Mouse (Mus musculus) kidney, embryonic 16.5 days (tissue): ENCODE measurements at regions not wholly inside any gene's neighbourhood (a gene's known extent, or its start where the extent isn't known, plus 50 kb on each side); places are given as distances from the start of the nearest gene placed in this dataset.

Experiments
- ATAC-seq: fragments of 200-750 bp; cut with Nextera tagmentation; 2 replicates; pipeline ENCODE4 v1.8.0; 2017; ENCODE audit warnings: moderate TSS enrichment; ENCODE audit not compliant: low FRiP score, low TSS enrichment
- H3K27ac ChIP-seq: fragments of 300-500 bp; sonication (generic); 2 replicates; pipeline ENCODE4 v1.5.1; 2014; ENCODE audit warnings: low read length
- H3K27me3 ChIP-seq: fragments of 300-500 bp; sonication (generic); 2 replicates; pipeline ENCODE4 v1.6.1; 2014; ENCODE audit warnings: low read length, control low read depth, mixed read lengths; ENCODE audit not compliant: insufficient read depth
- H3K36me3 ChIP-seq: fragments of 300-500 bp; sonication (generic); 2 replicates; pipeline ENCODE4 v1.6.1; 2014; ENCODE audit warnings: low read length, control low read depth, mixed read lengths; ENCODE audit not compliant: insufficient read depth
- H3K4me1 ChIP-seq: fragments of 300-500 bp; sonication (generic); 2 replicates; pipeline ENCODE4 v1.6.1; 2014; ENCODE audit warnings: low read length, control low read depth, mixed read lengths; ENCODE audit not compliant: insufficient read depth
- H3K4me2 ChIP-seq: fragments of 300-500 bp; sonication (generic); replicated peaks from 2 replicates; pipeline ENCODE4 v1.6.1; 2014; ENCODE audit warnings: low read depth, low read length
- H3K4me3 ChIP-seq: fragments of 300-500 bp; sonication (generic); 2 replicates; pipeline ENCODE4 v1.5.1; 2014; ENCODE audit warnings: mild to moderate bottlenecking, low read length
- H3K9ac ChIP-seq: fragments of 300-500 bp; sonication (generic); replicated peaks from 2 replicates; pipeline ENCODE4 v1.6.1; 2014; ENCODE audit warnings: low read length
- H3K9me3 ChIP-seq: fragments of 300-500 bp; sonication (generic); 2 replicates; pipeline ENCODE4 v1.6.1; 2016; ENCODE audit warnings: low read length, control low read depth
- WGBS: fragments of 180-500 bp; shearing (Covaris S2); extraction: QIAGEN DNeasy Blood & Tissue Kit; methylation state at CpG from one replicate; pipeline ENCODE4 v1.1.7; 2014; 5-methylcytosine and 5-hydroxymethylcytosine counted together

DNA sequence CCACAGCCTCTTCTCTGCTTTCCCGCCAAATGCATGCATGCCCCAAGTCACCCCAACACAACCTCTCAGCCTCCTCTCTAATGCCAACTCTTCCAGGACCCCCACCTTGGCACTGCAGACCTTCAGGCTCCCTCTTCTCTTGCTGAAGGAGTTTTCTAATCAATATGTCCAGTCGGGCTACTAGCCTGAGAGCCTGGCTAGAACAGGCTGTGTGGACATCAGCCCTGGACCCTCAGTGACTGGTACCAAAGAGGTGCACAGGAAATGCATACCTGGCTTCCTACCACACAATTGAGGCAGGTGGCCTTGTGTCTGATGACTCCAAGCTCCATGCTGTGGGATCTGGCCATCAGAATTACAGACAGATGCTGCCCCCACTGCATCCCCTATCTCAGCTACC, 248.4 kb downstream of the Gm26897 start:
- 90% methylated on average over 2 of the region's 2 CpGs for WGBS
- H3K4me3 ChIP-seq = no peak overlapping the region
- H3K27me3 ChIP-seq = no peaks in the 10 kb centered on the region
- no peak overlapping the region for H3K4me2 ChIP-seq
- H3K36me3 ChIP-seq = no peaks in the 10 kb centered on the region
- H3K9ac ChIP-seq = no peak overlapping the region
- no peak overlapping the region for H3K27ac ChIP-seq
- H3K4me1 ChIP-seq = no peaks in the 10 kb centered on the region
- H3K9me3 ChIP-seq = no peaks in the 10 kb centered on the region
- ATAC-seq = no peak

DNA sequence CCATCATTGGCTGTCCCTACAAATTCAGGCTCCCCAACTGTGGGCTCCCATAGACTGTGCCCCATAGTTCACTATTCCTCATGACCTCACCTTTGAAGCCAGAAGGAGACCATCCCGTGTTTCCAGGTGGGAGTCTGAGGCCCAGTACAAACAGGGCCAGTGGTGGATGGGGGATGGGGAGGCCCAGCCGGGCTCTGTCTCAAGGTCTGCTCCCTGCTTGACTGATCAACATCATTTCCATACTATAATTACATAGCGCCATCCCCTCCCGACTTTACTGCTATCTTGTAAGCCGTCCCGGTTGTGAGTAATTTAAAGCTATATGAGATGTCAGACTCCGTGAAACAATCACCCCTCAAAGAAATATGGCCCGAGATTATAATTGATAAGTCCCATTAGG, 252.3 kb downstream of the Gm26897 start:
- Histone ChIP-seq H3K4me2 (no peak overlapping the region), H3K36me3 (no peaks in the 10 kb centered on the region), H3K4me3 (no peak overlapping the region), H3K9ac (no peak overlapping the region), H3K9me3 (no peaks in the 10 kb centered on the region), H3K27me3 (no peaks in the 10 kb centered on the region), H3K4me1 (no peaks in the 10 kb centered on the region), H3K27ac (no peak overlapping the region)
- WGBS = 66% methylated on average over 8 of the region's 8 CpGs
- ATAC-seq = no peak

DNA sequence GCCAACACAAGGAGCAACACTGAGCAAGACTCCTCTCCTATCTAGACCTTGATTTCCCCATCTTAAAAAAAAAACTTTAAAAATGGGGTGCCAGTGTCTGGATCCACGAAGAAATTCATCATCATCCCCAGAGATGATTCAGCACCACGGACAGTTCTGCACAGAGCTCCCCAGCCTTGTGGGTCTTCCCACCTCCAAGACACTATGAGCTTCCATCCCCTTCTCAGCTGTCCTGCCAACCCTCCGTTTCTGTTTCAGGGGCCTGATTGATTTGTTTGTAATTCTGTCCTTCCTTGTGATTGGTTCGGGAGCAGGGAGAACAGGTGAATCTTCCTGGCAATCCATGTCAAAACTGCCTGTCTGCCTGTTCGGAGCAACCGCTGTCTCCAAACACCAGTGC, 253.3 kb downstream of the Gm26897 start:
- H3K4me1 ChIP-seq = no peaks in the 10 kb centered on the region
- H3K9ac ChIP-seq = no peak overlapping the region
- H3K4me3 ChIP-seq = no peak overlapping the region
- no peak for ATAC-seq
- 47% methylated on average over 6 of the region's 6 CpGs for WGBS
- H3K27ac ChIP-seq = no peak overlapping the region
- H3K36me3 ChIP-seq = no peaks in the 10 kb centered on the region
- no peak overlapping the region for H3K4me2 ChIP-seq
- H3K9me3 ChIP-seq = no peaks in the 10 kb centered on the region
- H3K27me3 ChIP-seq = no peaks in the 10 kb centered on the region

- no peaks in the 10 kb centered on the region; the same call in 1 of the 2 replicates for H3K27me3 ChIP-seq
- H3K27ac ChIP-seq = no peak overlapping the region
- no peak overlapping the region for H3K4me3 ChIP-seq
- 84% methylated on average over 10 of the region's 10 CpGs for WGBS
- H3K9ac ChIP-seq = no peak overlapping the region
- no peak overlapping the region for H3K4me2 ChIP-seq
- no peaks in the 10 kb centered on the region for H3K9me3 ChIP-seq
- no peaks in the 10 kb centered on the region for H3K4me1 ChIP-seq
- no peak for ATAC-seq
- H3K36me3 ChIP-seq = no peaks in the 10 kb centered on the region
Observed at GRCm38 (mm10) chr5:111991805-111992204, 258.1 kb downstream of the Gm26897 start.

GRCm38 (mm10) chr5:111993221-111993620, 259.1 kb downstream of the Cryba4 start:
- 49% methylated on average over 7 of the region's 7 CpGs for WGBS
- ATAC-seq = no peak
- H3K27me3 ChIP-seq = no peaks in the 10 kb centered on the region; the same call in 1 of the 2 replicates
- H3K4me1 ChIP-seq = no peaks in the 10 kb centered on the region
- H3K9me3 ChIP-seq = no peaks in the 10 kb centered on the region
- no peaks in the 10 kb centered on the region for H3K36me3 ChIP-seq
- H3K4me3 ChIP-seq = no peak overlapping the region
- no peak overlapping the region for H3K9ac ChIP-seq
- H3K4me2 ChIP-seq = no peak overlapping the region
- no peak overlapping the region for H3K27ac ChIP-seq

DNA sequence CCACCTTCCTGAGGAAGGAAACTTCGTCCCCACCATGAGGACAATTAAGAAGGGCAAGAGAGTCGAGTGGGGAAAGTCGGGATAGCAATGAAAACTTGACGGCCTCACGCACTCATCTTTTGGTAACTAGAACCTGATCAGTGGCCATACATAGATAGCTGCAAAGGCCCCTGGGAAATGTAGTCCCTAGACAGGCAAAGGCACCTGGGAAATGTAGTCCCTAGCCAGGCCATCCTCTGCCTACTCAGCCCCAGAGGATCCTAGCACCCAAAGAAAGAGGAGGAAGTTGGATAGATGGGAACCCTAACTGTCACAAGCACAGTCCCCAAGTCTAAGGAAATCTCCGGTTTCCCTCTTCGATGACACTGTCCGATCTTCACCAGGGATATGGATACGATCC, 258.4 kb downstream of the Cryba4 start:
- Histone ChIP-seq H3K4me2 (no peak overlapping the region), H3K4me3 (no peak overlapping the region), H3K9me3 (no peaks in the 10 kb centered on the region), H3K36me3 (no peaks in the 10 kb centered on the region), H3K9ac (no peak overlapping the region), H3K4me1 (no peaks in the 10 kb centered on the region), H3K27ac (no peak overlapping the region), H3K27me3 (no peaks in the 10 kb centered on the region; the same call in 1 of the 2 replicates)
- 69% methylated on average over 9 of the region's 9 CpGs for WGBS
- ATAC-seq = no peak

DNA sequence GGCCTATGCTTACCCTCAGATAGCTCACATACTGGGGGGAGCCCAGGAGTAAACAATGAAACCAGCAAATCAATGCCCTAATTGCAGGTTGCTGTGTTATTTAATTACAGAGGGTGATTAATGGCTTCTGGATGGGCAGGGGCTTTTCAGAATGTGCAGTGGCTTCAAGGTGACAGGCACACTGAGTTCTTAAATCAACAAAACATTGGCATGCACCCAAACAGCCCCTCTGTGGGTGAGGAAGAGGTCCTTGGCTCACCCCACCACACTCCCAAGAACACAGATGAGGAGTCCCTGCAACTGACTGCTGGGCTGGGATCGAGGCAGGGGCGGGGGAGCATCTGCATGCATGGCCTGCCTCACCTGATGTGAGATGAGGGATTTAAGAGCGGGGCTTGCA, 255.5 kb downstream of the Cryba4 start:
- ATAC-seq = no peak
- H3K4me2 ChIP-seq = no peak overlapping the region
- peaks cover under 1% of the 10 kb centered on the region for H3K4me1 ChIP-seq
- no peak overlapping the region for H3K27ac ChIP-seq
- H3K9me3 ChIP-seq = no peaks in the 10 kb centered on the region
- H3K9ac ChIP-seq = no peak overlapping the region
- H3K4me3 ChIP-seq = no peak overlapping the region
- no peaks in the 10 kb centered on the region for H3K36me3 ChIP-seq
- peaks cover 5% of the 10 kb centered on the region for H3K27me3 ChIP-seq
- 46% methylated on average over 3 of the region's 3 CpGs for WGBS

- peak; percentile 65; the same call in 1 of the 2 replicates for ATAC-seq
- 15% methylated on average over 32 of the region's 32 CpGs for whole genome bisulfite sequencing
- H3K9me3 ChIP-seq = peaks cover 4% of the 10 kb centered on the region; the same call in 1 of the 2 replicates
- peaks cover 15% of the 10 kb centered on the region for H3K4me1 ChIP-seq
- H3K36me3 ChIP-seq = no peaks in the 10 kb centered on the region
- H3K9ac ChIP-seq = no peak overlapping the region
- peak overlapping the region; percentile 29 for H3K4me2 ChIP-seq
- H3K27me3 ChIP-seq = peaks cover 5% of the 10 kb centered on the region; the same call in 1 of the 2 replicates
- no peak overlapping the region for H3K27ac ChIP-seq
- no peak overlapping the region for H3K4me3 ChIP-seq
Observed at GRCm38 (mm10) chr5:112001742-112002701, 250.3 kb downstream of the Cryba4 start.

DNA sequence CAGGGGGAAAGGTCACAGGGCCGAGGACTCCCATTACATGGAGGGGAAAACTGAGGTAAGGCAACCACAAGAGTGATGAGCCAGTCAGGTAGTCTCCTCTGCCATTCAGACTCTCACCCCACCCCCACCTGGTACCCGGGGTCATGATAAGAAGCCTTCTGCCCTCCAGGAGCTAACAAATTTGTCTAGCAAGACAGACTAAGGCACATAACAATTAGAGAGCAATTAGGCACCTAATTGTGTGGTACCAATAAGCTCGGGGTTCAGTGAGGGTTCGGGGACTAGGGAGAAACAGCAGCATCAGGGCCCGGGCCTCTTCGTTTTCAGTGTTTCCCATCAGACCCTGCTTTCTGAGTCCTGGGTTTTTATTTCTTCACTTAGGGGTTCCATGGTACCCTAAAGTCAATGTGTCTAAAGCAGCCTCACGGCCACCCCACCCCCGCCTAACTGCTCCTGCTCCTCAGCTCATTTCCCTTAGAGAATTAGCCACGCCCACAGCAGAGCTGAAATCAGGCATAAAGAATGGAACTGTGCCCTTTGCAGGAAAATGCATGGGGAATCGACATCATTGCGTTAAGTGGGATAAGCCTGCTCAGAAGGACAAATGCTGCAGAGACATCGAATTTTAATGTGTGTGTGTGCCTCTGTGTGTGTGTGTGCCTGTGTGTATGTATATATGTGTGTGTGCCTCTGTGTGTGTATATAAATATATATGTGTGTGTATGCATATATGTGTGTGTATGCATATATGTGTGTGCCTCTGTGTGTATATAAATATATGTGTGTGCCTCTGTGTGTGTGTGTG, 249.3 kb downstream of the Cryba4 start:
- peaks cover 5% of the 10 kb centered on the region; the same call in 1 of the 2 replicates for H3K27me3 ChIP-seq
- no peak overlapping the region for H3K27ac ChIP-seq
- H3K36me3 ChIP-seq = no peaks in the 10 kb centered on the region
- no peak overlapping the region for H3K9ac ChIP-seq
- peaks cover 6% of the 10 kb centered on the region; the same call in 1 of the 2 replicates for H3K9me3 ChIP-seq
- WGBS = 43% methylated on average over 12 of the region's 12 CpGs
- no peak overlapping the region for H3K4me2 ChIP-seq
- no peak overlapping the region for H3K4me3 ChIP-seq
- no peak for ATAC-seq
- peaks cover 15% of the 10 kb centered on the region for H3K4me1 ChIP-seq
